12 mouse cellular contexts compared by ENCODE assay signal in the genomic region with DNA sequence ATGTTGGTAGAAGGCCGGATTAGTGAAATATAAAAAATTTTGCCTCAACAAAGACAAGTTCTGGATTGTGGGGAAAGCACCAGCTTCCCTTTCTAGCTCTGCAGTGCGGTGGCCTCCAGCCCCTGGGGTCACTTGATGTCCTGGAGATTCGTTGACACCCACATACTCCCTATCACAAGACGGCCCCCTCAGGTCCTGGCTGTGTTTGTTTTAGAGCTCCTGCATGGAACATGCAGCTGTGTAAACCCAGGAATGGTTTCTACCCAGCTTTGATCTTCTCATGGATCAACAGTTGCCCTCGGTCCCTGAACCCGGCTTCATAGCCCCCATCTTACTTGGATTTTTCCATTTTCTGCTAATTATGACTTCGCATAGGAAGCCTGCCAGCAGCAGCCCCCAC.
"Had no signal": no experiment of that assay in that cellular context is flagged by ENCODE, and none has a peak within 500 bp of the region (broad histone marks: within the 10 kb centered on the region; RNA-seq: fewer than 3 reads in every experiment).

No protein-coding gene starts in this region.

- H3K9ac ChIP-seq: midbrain, embryonic 13.5 days had no signal

- DNase-seq: kidney, adult 2 months; kidney, postnatal 14 days; lung, adult 2 months; lung, postnatal 36 days; right cerebral cortex, adult 18-20 months; right cerebral cortex, postnatal 25 days; thymus, adult 2 months; thymus, postnatal 25 days had no signal

- H3K27me3 ChIP-seq: midbrain, embryonic 13.5 days had no signal

- H3K9me3 ChIP-seq: limb, embryonic 10.5 days; midbrain, embryonic 13.5 days had no signal

- H3K4me2 ChIP-seq: midbrain, embryonic 13.5 days had no signal

- H3K36me3 ChIP-seq: limb, embryonic 10.5 days; midbrain, embryonic 13.5 days had no signal

- H3K27ac ChIP-seq: left cerebral cortex, adult 2 months; limb, embryonic 10.5 days; midbrain, embryonic 13.5 days had no signal

- ATAC-seq: lung, postnatal 0 days; midbrain, embryonic 13.5 days had no signal

- H3K4me3 ChIP-seq: left cerebral cortex, adult 2 months; limb, embryonic 10.5 days; midbrain, embryonic 13.5 days had no signal
